Mouse (Mus musculus) v-Abl transformed pro-B cells (cell line): ENCODE data around the gene Olfr837.
"Not testable (repeated sequence)": the region's sequence is repeated elsewhere in the genome, so short reads cannot be mapped to it uniquely, and the experiment has no call there.

Experiments
- in situ Hi-C, 2 experiments: fragments of 400-800 bp; cut with MboI; formaldehyde crosslinking; loops; one replicate each; pipeline ENCODE4 v1.15.1; 2025; ENCODE audit not compliant: unreplicated experiment in 2 of 2

The Olfr837 gene

DNA sequence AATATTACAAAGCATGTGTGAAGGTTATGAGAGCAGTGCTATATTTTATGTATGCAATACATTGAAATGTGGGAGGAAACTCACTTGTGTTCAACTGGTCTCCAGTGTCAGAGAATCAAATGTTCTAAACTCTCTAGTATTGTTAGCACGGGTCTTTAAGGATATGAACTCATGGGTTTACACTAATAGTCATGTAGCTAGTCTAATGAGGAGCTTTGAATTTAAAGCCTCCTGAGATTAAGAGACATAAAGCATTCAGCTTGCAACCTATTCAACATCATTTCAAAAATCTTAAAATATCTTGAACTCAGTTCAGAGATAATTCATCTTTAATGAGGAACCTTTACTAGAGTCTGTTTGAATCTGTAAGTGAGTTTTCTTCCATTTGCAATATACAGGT is at the start of gene Olfr837:
Gene Olfr837, plus strand, starts transcription at position 301 of the 400 bp plus-strand sequence.
- in situ Hi-C loops = no loop called here

DNA sequence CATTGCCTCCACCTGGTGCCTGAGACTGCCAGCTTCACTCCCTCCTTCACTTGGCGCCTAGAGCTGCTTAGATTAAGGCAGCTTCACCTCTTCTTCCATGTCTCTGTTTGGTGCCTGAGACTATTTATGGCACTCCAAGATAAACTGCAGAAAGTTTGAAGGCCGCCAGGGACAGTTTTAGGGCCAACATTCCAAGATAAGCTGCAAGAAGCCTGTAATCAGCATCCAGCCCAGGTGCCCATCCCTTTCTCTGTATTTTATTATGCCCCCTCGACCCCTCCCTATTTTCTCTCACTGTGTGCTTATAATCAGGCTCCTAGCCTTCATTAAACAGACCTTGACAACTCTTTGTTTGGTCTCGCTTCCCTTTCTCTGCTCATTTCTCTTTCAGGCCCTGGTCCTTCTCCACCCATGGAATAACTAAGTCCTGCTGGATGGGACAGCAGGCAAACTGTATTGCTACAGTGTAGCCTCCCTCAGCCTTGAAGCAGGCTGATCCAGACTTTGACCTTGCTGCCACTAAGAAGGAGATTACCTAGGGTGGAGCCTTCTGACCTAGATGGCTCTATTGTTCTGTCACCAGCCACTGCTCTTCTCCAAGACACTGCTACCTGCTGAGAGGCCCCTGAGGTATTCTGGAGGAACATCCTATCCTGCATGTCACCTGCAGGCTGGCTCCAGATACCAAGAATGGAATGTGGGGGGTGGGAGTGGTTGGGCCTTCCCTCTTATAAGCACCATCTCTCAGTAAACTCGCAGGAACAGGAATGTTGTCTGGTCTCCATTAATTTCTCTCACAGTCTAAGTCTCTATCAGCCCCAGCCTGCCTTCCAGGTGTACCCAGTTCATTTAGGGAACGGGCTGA is 43.0 kb upstream of the Olfr837 start:
- in situ Hi-C loops = not testable (repeated sequence)

DNA sequence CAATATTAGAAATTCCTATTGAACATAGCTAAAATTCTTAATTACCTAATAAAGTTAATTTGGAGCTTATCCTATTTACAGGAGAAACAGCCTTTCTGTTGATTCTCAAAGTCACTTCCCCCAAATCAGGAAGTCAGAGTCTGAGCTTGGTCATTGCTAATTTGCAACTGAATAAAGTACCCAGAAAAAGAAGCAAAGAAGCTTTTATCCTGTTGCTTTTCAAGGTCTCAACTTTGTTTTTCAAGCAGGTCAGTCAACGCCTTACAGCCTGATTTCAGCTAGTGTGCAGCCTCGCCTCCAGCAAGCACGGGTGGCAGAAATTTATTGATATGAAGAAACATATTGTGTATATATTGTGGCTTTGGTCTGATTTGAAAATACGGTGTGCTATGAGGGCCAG is 38.8 kb upstream of the Olfr837 start:
- in situ Hi-C loops = no loop called here

GRCm38 (mm10) chr9:19120082-19120481 is 16.0 kb upstream of the Olfr837 start, which contains the start of gene Olfr836:
TSS of gene Olfr836 (plus strand) at chr9:19120382.
- in situ Hi-C loops = no loop called here

DNA sequence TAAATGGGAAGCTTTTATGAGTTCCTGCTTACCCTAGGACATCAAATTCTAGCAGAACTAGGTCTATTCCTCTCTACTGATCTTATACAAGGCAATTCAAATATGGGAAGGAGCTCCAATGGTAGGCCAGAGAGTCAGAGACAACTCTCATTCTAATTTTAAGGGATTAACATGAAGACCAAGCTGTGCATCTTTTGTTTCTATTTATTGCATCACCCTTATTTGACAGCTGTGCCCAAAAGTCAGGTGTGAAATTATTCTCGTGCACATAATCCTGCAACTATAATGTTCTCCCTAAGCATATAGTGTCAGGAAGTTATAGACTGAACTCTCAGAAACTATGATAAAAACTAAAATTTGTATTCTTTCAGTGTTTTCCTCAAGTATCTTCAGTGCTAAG is 41.1 kb downstream of the Olfr837 start, which contains the start of gene Olfr839-ps1:
Gene Olfr839-ps1, minus strand, starts transcription at position 101 of the 400 bp plus-strand sequence.
- in situ Hi-C loops = no loop called here
